Mouse (Mus musculus) hindbrain, postnatal 0 days (tissue): ENCODE data around the gene Paqr6. TPM values are rescaled to one million over a fixed set of nuclear protein-coding genes. Genes with fewer than 3 reads are reported as not detected.
"Not testable (repeated sequence)": the region's sequence is repeated elsewhere in the genome, so short reads cannot be mapped to it uniquely, and the experiment has no call there.

Experiments used
- ATAC-seq: fragments of 200-750 bp; cut with Nextera tagmentation; 2 replicates; pipeline ENCODE4 v1.8.0; 2017; ENCODE audit warnings: mild to moderate bottlenecking, moderate TSS enrichment, moderate library complexity
- DNase-seq: peaks from one replicate; pipeline ENCODE4 v3.0.0-alpha.2; 2015; ENCODE audit warnings: low spot score
- H3K27ac ChIP-seq: fragments of 300-500 bp; sonication (generic); 2 replicates; pipeline ENCODE4 v1.5.1; 2014; ENCODE audit warnings: mild to moderate bottlenecking
- H3K27me3 ChIP-seq: fragments of 300-500 bp; sonication (generic); 2 replicates; pipeline ENCODE4 v1.6.1; 2014; ENCODE audit warnings: low read length, mixed read lengths; ENCODE audit not compliant: insufficient read depth
- H3K36me3 ChIP-seq: fragments of 300-500 bp; sonication (generic); 2 replicates; pipeline ENCODE4 v1.6.1; 2014; ENCODE audit warnings: low read length, mixed read lengths; ENCODE audit not compliant: insufficient read depth
- H3K4me1 ChIP-seq: fragments of 300-500 bp; sonication (generic); 2 replicates; pipeline ENCODE4 v1.6.1; 2014; ENCODE audit warnings: antibody characterized with exemption, low read length, mixed read lengths; ENCODE audit not compliant: insufficient read depth
- H3K4me2 ChIP-seq: fragments of 300-500 bp; sonication (generic); 2 replicates; pipeline ENCODE4 v1.6.1; 2014; ENCODE audit warnings: low read depth, mild to moderate bottlenecking, low read length, moderate library complexity, mixed read lengths
- H3K4me3 ChIP-seq: fragments of 300-500 bp; sonication (generic); 2 replicates; pipeline ENCODE4 v1.5.1; 2014; ENCODE audit warnings: low read length
- H3K9ac ChIP-seq: fragments of 300-500 bp; sonication (generic); replicated peaks from 2 replicates; pipeline ENCODE4 v1.6.1; 2014; ENCODE audit warnings: mild to moderate bottlenecking, low read length, moderate library complexity, mixed read lengths
- H3K9me3 ChIP-seq: fragments of 300-500 bp; sonication (generic); 2 replicates; pipeline ENCODE4 v1.6.1; 2016; ENCODE audit warnings: low read length, mixed read lengths
- CTCF ChIP-seq: IDR thresholded peaks from 2 replicates; pipeline ENCODE4 v1.5.1; 2016; ENCODE audit warnings: antibody characterized with exemption, control low read depth, low read depth
- WGBS: fragments of 180-500 bp; shearing (Covaris S2); extraction: QIAGEN DNeasy Blood & Tissue Kit; methylation state at CpG from one replicate; pipeline ENCODE4 v1.1.7; 2014; 5-methylcytosine and 5-hydroxymethylcytosine counted together
- polyA plus RNA-seq: library from polyadenylated mRNA; unstranded; fragments of >200 nt; fragmentation: Nextera tagmentation; extraction: Ambion mirVana; gene quantifications from 2 replicates; pipeline ENCODE4 v1.2.1, GENCODE M21; 2015
- total RNA-seq: library from RNA; depleted of rRNA; stranded (reverse); fragments of >200 nt; gene quantifications from 2 replicates; pipeline ENCODE4 v1.2.3, GENCODE M21; 2014

Gene Paqr6
- total and polyA plus RNA-seq, 2 experiments from 2014 or later: 8.6 to 10.1 TPM

GRCm38 (mm10) chr3:88382383-88382782 is 18.0 kb downstream of the Paqr6 start:
- WGBS: 30% methylated on average over 2 of the region's 7 CpGs
- H3K27me3 ChIP-seq, H3K4me1 ChIP-seq, H3K4me2 ChIP-seq, H3K27ac ChIP-seq, H3K4me3 ChIP-seq, H3K9ac ChIP-seq, H3K36me3 ChIP-seq, DNase-seq, H3K9me3 ChIP-seq: not testable (repeated sequence)
- 0 out of 2 replicates have a peak, but pooled peaks have one; percentile 6 for ATAC-seq

- DNase-seq: no peak
- H3K4me2 ChIP-seq: no peak within 1 kb of the TSS
- no peak within 1 kb of the TSS for H3K9ac ChIP-seq
- no peak within 1 kb of the TSS for H3K27ac ChIP-seq
- no peak for TF ChIP-seq CTCF
- H3K27me3 ChIP-seq: no peaks in the 10 kb centered on the region
- no peaks in the 10 kb centered on the region for H3K36me3 ChIP-seq
- no peak within 1 kb of the TSS for H3K4me3 ChIP-seq
- no peak for ATAC-seq
- no peaks in the 10 kb centered on the region for H3K9me3 ChIP-seq
- no peaks in the 10 kb centered on the region for H3K4me1 ChIP-seq
- 81% methylated on average over 5 of the region's 5 CpGs for WGBS
These were observed 20.0 kb downstream of the Paqr6 start, which contains the start of gene Bglap for GRCm38 (mm10) chr3:88384364-88384763. TSS of gene Bglap (minus strand) at chr3:88384464.

- no peak for ATAC-seq
- TF ChIP-seq CTCF: no peak
These were observed 29.5 kb downstream of the Paqr6 start for GRCm38 (mm10) chr3:88393776-88394375.

GRCm38 (mm10) chr3:88395288-88395687 is 30.9 kb downstream of the Paqr6 start:
- no peaks in the 10 kb centered on the region for H3K4me1 ChIP-seq
- H3K4me2 ChIP-seq: no peak overlapping the region
- H3K4me3 ChIP-seq: no peak overlapping the region
- WGBS: 94% methylated on average over 6 of the region's 6 CpGs
- no peak overlapping the region for H3K27ac ChIP-seq
- ATAC-seq (no peak), DNase-seq (no peak)
- no peaks in the 10 kb centered on the region for H3K27me3 ChIP-seq
- H3K9ac ChIP-seq: no peak overlapping the region
- H3K36me3 ChIP-seq: no peaks in the 10 kb centered on the region
- TF ChIP-seq CTCF: no peak
- no peaks in the 10 kb centered on the region for H3K9me3 ChIP-seq

More at GRCm38 (mm10) chr3:88393776-88394375, 29.5 kb downstream of the Paqr6 start:
- Histone ChIP-seq H3K27ac (no peak overlapping the region), H3K4me1 (no peaks in the 10 kb centered on the region), H3K4me2 (no peak overlapping the region), H3K9ac (no peak overlapping the region), H3K36me3 (no peaks in the 10 kb centered on the region), H3K9me3 (no peaks in the 10 kb centered on the region), H3K27me3 (no peaks in the 10 kb centered on the region), H3K4me3 (no peak overlapping the region)
- no peak for DNase-seq
- whole genome bisulfite sequencing: 85% methylated on average over 9 of the region's 9 CpGs

GRCm38 (mm10) chr3:88395742-88396141 is 31.4 kb downstream of the Paqr6 start:
- Histone ChIP-seq H3K4me2 (no peak overlapping the region), H3K27me3 (no peaks in the 10 kb centered on the region), H3K9me3 (no peaks in the 10 kb centered on the region), H3K9ac (no peak overlapping the region), H3K27ac (no peak overlapping the region), H3K36me3 (no peaks in the 10 kb centered on the region), H3K4me3 (no peak overlapping the region), H3K4me1 (no peaks in the 10 kb centered on the region)
- no peak for TF ChIP-seq CTCF
- ATAC-seq (no peak), DNase-seq (no peak)
- 93% methylated on average over 8 of the region's 8 CpGs for WGBS

- DNase-seq (peak; percentile 12), ATAC-seq (peak; percentile 53; the same call in 1 of the 2 replicates)
- H3K9ac ChIP-seq: no peak overlapping the region
- H3K9me3 ChIP-seq: no peaks in the 10 kb centered on the region
- no peak overlapping the region for H3K27ac ChIP-seq
- H3K4me2 ChIP-seq: no peak overlapping the region
- H3K4me3 ChIP-seq: no peak overlapping the region
- H3K4me1 ChIP-seq: no peaks in the 10 kb centered on the region
- TF ChIP-seq CTCF: no peak
- H3K27me3 ChIP-seq: no peaks in the 10 kb centered on the region
- 63% methylated on average over 2 of the region's 2 CpGs for WGBS
- no peaks in the 10 kb centered on the region for H3K36me3 ChIP-seq
These were observed 34.3 kb downstream of the Paqr6 start for GRCm38 (mm10) chr3:88398666-88399065.

- Histone ChIP-seq H3K4me3 (no peak overlapping the region), H3K36me3 (no peaks in the 10 kb centered on the region), H3K27me3 (no peaks in the 10 kb centered on the region), H3K4me2 (no peak overlapping the region), H3K9me3 (no peaks in the 10 kb centered on the region), H3K4me1 (no peaks in the 10 kb centered on the region), H3K9ac (no peak overlapping the region), H3K27ac (no peak overlapping the region)
- no peak for DNase-seq
- no peak for ATAC-seq
- TF ChIP-seq CTCF: no peak
- 90% methylated on average over 10 of the region's 10 CpGs for WGBS
These were observed 39.3 kb downstream of the Paqr6 start for GRCm38 (mm10) chr3:88403522-88404230.
